Mouse (Mus musculus) midbrain, embryonic 12.5 days (tissue): Measurements from ENCODE around the gene Rfpl4. TPM values are rescaled to one million over a fixed set of nuclear protein-coding genes. Genes with fewer than 3 reads are reported as not detected.
A peak's percentile ranks its signal among the peaks of the same experiment; 100 is the strongest.
"Not testable (repeated sequence)": the region's sequence is repeated elsewhere in the genome, so short reads cannot be mapped to it uniquely, and the experiment has no call there.

ENCODE experiments used
- ATAC-seq: fragments of 200-750 bp; cut with Nextera tagmentation; 2 replicates; pipeline ENCODE4 v1.8.0; 2017; ENCODE audit warnings: low read depth, moderate TSS enrichment, moderate library complexity; ENCODE audit not compliant: low FRiP score
- H3K27ac ChIP-seq: fragments of 300-500 bp; sonication (generic); replicated peaks from 2 replicates; pipeline ENCODE4 v1.5.1; 2016; ENCODE audit warnings: mild to moderate bottlenecking
- H3K27me3 ChIP-seq: fragments of 300-500 bp; sonication (generic); 2 replicates; pipeline ENCODE4 v1.6.1; 2016; ENCODE audit warnings: mild to moderate bottlenecking
- H3K36me3 ChIP-seq: fragments of 300-500 bp; sonication (generic); 2 replicates; pipeline ENCODE4 v1.6.1; 2016
- H3K4me1 ChIP-seq: fragments of 300-500 bp; sonication (generic); 2 replicates; pipeline ENCODE4 v1.6.1; 2016
- H3K4me2 ChIP-seq: fragments of 300-500 bp; sonication (generic); replicated peaks from 2 replicates; pipeline ENCODE4 v1.6.1; 2016; ENCODE audit warnings: mild to moderate bottlenecking, moderate library complexity
- H3K4me3 ChIP-seq: fragments of 300-500 bp; sonication (generic); 2 replicates; pipeline ENCODE4 v1.5.1; 2016; ENCODE audit warnings: mild to moderate bottlenecking
- H3K9ac ChIP-seq: fragments of 300-500 bp; sonication (generic); replicated peaks from 2 replicates; pipeline ENCODE4 v1.6.1; 2016; ENCODE audit warnings: mild to moderate bottlenecking, moderate library complexity
- H3K9me3 ChIP-seq: fragments of 300-500 bp; sonication (generic); 2 replicates; pipeline ENCODE4 v1.6.1; 2016; ENCODE audit warnings: mild to moderate bottlenecking
- WGBS: fragments of 180-500 bp; shearing (Covaris S2); methylation state at CpG from one replicate; pipeline ENCODE4 v1.1.7; 2016; 5-methylcytosine and 5-hydroxymethylcytosine counted together
- polyA plus RNA-seq: library from polyadenylated mRNA; unstranded; fragments of >200 nt; fragmentation: Nextera tagmentation; extraction: Ambion mirVana; gene quantifications from 2 replicates; pipeline ENCODE4 v1.2.1, GENCODE M21; 2016

Gene Rfpl4
- polyA plus RNA-seq, 1 experiment from 2014 or later, result not detected

GRCm38 (mm10) chr7:5079365-5080009, 37.3 kb downstream of the Rfpl4 start:
- ATAC-seq, result peak; percentile 19
- Histone ChIP-seq H3K4me3 (peak overlapping the region; percentile 99), H3K36me3 (peaks cover 55% of the 10 kb centered on the region), H3K4me2 (peak overlapping the region; percentile 83), H3K9ac (peak overlapping the region; percentile 44; the same call in 1 of the 2 replicates), H3K27ac (peak overlapping the region; percentile 89)
- H3K4me1 ChIP-seq, H3K27me3 ChIP-seq, H3K9me3 ChIP-seq: not testable (repeated sequence)
- WGBS, result 53% methylated on average over 9 of the region's 13 CpGs

- Histone ChIP-seq H3K36me3 (peaks cover 68% of the 10 kb centered on the region), H3K4me3 (no peak overlapping the region), H3K27me3 (no peaks in the 10 kb centered on the region), H3K4me2 (no peak overlapping the region), H3K9ac (no peak overlapping the region), H3K9me3 (no peaks in the 10 kb centered on the region), H3K27ac (no peak overlapping the region), H3K4me1 (peaks cover 10% of the 10 kb centered on the region)
- no peak for ATAC-seq
- 94% methylated on average over 2 of the region's 2 CpGs for WGBS
Measured at GRCm38 (mm10) chr7:5076931-5077330, 39.8 kb downstream of the Rfpl4 start.

- H3K4me2 ChIP-seq, result no peak overlapping the region
- H3K4me1 ChIP-seq, result no peaks in the 10 kb centered on the region
- no peaks in the 10 kb centered on the region for H3K9me3 ChIP-seq
- no peaks in the 10 kb centered on the region for H3K27me3 ChIP-seq
- ATAC-seq, result no peak
- H3K36me3 ChIP-seq, result peaks cover 87% of the 10 kb centered on the region
- no peak overlapping the region for H3K27ac ChIP-seq
- H3K4me3 ChIP-seq, result no peak overlapping the region
- WGBS, result 90% methylated on average over 5 of the region's 5 CpGs
- no peak overlapping the region for H3K9ac ChIP-seq
Measured at GRCm38 (mm10) chr7:5074984-5075383, 41.8 kb downstream of the Rfpl4 start.

GRCm38 (mm10) chr7:5073586-5073985, 43.2 kb downstream of the Rfpl4 start:
- no peak overlapping the region for H3K9ac ChIP-seq
- 97% methylated on average over 1 of the region's 1 CpGs for WGBS
- H3K4me3 ChIP-seq, result no peak overlapping the region
- no peak overlapping the region for H3K4me2 ChIP-seq
- H3K27ac ChIP-seq, result no peak overlapping the region
- ATAC-seq, result no peak
- H3K36me3 ChIP-seq, result peaks cover 96% of the 10 kb centered on the region
- H3K4me1 ChIP-seq, result no peaks in the 10 kb centered on the region
- H3K9me3 ChIP-seq, result no peaks in the 10 kb centered on the region
- H3K27me3 ChIP-seq, result no peaks in the 10 kb centered on the region

GRCm38 (mm10) chr7:5064886-5065285, 51.9 kb downstream of the Rfpl4 start:
- peaks cover 27% of the 10 kb centered on the region for H3K4me1 ChIP-seq
- no peak for ATAC-seq
- no peak overlapping the region for H3K9ac ChIP-seq
- no peaks in the 10 kb centered on the region for H3K9me3 ChIP-seq
- no peak overlapping the region for H3K4me2 ChIP-seq
- H3K27ac ChIP-seq, result no peak overlapping the region
- no peak overlapping the region for H3K4me3 ChIP-seq
- WGBS, result 96% methylated on average over 6 of the region's 6 CpGs
- peaks cover 47% of the 10 kb centered on the region for H3K36me3 ChIP-seq
- H3K27me3 ChIP-seq, result no peaks in the 10 kb centered on the region

- H3K27me3 ChIP-seq, result peaks cover 14% of the 10 kb centered on the region
- H3K27ac ChIP-seq, result peak overlapping the region; percentile 99
- peaks cover 33% of the 10 kb centered on the region for H3K4me1 ChIP-seq
- H3K4me2 ChIP-seq, result peak overlapping the region; percentile 85
- WGBS, result under 1% methylated on average over 34 of the region's 51 CpGs
- H3K9ac ChIP-seq, result peak overlapping the region; percentile 81
- H3K4me3 ChIP-seq, result peak overlapping the region; percentile 61
- H3K36me3 ChIP-seq, result peaks cover 23% of the 10 kb centered on the region
- ATAC-seq, result peak; percentile 44
- no peaks in the 10 kb centered on the region for H3K9me3 ChIP-seq
Measured at GRCm38 (mm10) chr7:5062360-5063001, 54.3 kb downstream of the Rfpl4 start.

GRCm38 (mm10) chr7:5061774-5062359, 54.9 kb downstream of the Rfpl4 start, which contains the start of gene U2af2:
TSS of gene U2af2 (plus strand) at chr7:5062143.
- Histone ChIP-seq H3K4me2 (peak within 1 kb of the TSS; percentile 85), H3K4me1 (peaks cover 37% of the 10 kb centered on the region), H3K4me3 (peak within 1 kb of the TSS; percentile 61), H3K9ac (peak within 1 kb of the TSS; percentile 81), H3K27me3 (peaks cover 20% of the 10 kb centered on the region), H3K36me3 (peaks cover 17% of the 10 kb centered on the region), H3K27ac (peak within 1 kb of the TSS; percentile 99), H3K9me3 (no peaks in the 10 kb centered on the region)
- ATAC-seq, result peak; percentile 80
- under 1% methylated on average over 63 of the region's 65 CpGs for WGBS

- Histone ChIP-seq H3K36me3 (peaks cover 10% of the 10 kb centered on the region; the same call in 1 of the 2 replicates), H3K9me3 (no peaks in the 10 kb centered on the region), H3K27me3 (peaks cover 27% of the 10 kb centered on the region), H3K4me2 (peak overlapping the region; percentile 85), H3K27ac (peak overlapping the region; percentile 99), H3K4me3 (peak overlapping the region; percentile 61), H3K4me1 (peaks cover 40% of the 10 kb centered on the region), H3K9ac (peak overlapping the region; percentile 81)
- under 1% methylated on average over 60 of the region's 60 CpGs for WGBS
- peak; percentile 87 for ATAC-seq
Measured at GRCm38 (mm10) chr7:5060944-5061773, 55.6 kb downstream of the Rfpl4 start.

- H3K4me3 ChIP-seq, result peak overlapping the region; percentile 61
- H3K27me3 ChIP-seq, result peaks cover 36% of the 10 kb centered on the region
- no peaks in the 10 kb centered on the region for H3K9me3 ChIP-seq
- peak overlapping the region; percentile 85 for H3K4me2 ChIP-seq
- H3K36me3 ChIP-seq, result 0 out of 2 replicates have a peak, but pooled peaks cover 5% of the 10 kb centered on the region
- peak overlapping the region; percentile 81 for H3K9ac ChIP-seq
- H3K4me1 ChIP-seq, result peaks cover 40% of the 10 kb centered on the region
- WGBS, result 4% methylated on average over 27 of the region's 27 CpGs
- H3K27ac ChIP-seq, result peak overlapping the region; percentile 99
- ATAC-seq, result peak; percentile 16
Measured at GRCm38 (mm10) chr7:5060239-5060731, 56.5 kb downstream of the Rfpl4 start.
